Mouse (Mus musculus) cerebellum, adult 9-10 months (tissue): Measurements from ENCODE around the gene Adamtsl5.

Experiments used
- DNase-seq: peaks from one replicate; pipeline ENCODE4 v3.0.0; 2022

The Adamtsl5 gene

GRCm38 (mm10) chr10:80341491-80342304, 6.5 kb downstream of the Adamtsl5 start:
- DNase-seq, result no peak

GRCm38 (mm10) chr10:80341026-80341425, 7.2 kb downstream of the Adamtsl5 start:
- no peak for DNase-seq

DNA sequence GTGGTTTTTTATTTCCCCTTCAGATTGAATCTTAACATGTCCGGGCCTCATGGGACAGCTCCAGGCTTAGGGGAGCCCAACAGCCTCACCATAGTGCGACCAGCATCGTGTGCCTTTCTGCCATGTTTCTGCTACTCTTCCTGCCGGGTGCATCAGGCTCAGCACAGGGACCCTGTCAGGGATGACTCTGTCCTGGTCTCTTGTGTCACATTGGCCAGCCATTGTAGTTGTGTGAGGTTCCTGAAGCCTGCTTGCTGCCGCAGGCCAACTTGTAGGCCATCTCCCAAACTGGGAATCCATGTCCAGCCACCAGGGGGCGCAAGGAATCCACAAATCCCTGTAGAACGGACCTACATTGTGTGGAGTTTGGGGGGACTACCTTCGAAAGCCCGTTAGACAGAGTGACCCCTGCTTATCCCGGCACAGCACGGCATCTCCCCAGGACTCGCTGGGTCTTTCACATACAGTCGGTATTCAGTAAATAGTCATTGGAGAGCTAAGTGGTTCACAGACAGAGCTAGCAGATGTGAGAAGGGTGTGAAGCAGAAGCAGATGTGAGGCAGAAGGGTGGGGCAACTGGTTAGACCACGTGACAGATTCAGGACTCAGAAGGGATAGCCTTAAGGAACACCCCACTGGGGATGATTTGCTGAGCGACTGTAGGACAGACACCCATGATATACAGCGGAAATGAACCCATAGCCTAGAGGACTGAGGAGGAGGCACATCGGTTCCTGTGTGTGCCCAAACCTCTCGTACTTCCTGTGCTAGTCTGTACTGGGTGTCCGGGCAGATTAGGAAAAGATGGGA, 8.1 kb downstream of the Adamtsl5 start:
- peak; percentile 90 for DNase-seq

DNA sequence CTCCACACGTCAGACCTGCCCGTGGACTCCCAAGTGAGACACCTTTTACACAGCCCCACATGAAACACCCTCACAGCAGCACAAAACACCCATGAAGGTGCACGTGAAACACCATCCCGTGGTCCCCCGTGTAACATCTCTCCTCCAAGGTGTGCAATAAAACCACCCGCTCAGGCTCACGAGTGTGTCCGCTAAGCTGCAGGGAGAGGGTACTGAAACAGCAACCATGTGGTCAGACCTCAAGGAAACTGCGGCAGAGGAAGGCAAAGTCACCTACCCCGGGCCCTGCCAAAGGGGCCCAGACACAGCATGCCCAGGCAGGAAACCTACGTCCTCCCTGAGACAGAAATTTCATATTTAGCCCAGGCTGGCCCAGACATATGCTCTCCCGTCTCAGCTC, 11.9 kb downstream of the Adamtsl5 start:
- no peak for DNase-seq

GRCm38 (mm10) chr10:80332525-80332989, 15.7 kb downstream of the Adamtsl5 start:
- DNase-seq, result peak; percentile 83

GRCm38 (mm10) chr10:80331636-80332524, 16.3 kb downstream of the Adamtsl5 start:
- DNase-seq, result no peak

- no peak for DNase-seq
These were observed 17.3 kb downstream of the Adamtsl5 start for GRCm38 (mm10) chr10:80330888-80331287.

- DNase-seq, result peak; percentile 64
These were observed 18.1 kb downstream of the Adamtsl5 start for GRCm38 (mm10) chr10:80330084-80330483.

DNA sequence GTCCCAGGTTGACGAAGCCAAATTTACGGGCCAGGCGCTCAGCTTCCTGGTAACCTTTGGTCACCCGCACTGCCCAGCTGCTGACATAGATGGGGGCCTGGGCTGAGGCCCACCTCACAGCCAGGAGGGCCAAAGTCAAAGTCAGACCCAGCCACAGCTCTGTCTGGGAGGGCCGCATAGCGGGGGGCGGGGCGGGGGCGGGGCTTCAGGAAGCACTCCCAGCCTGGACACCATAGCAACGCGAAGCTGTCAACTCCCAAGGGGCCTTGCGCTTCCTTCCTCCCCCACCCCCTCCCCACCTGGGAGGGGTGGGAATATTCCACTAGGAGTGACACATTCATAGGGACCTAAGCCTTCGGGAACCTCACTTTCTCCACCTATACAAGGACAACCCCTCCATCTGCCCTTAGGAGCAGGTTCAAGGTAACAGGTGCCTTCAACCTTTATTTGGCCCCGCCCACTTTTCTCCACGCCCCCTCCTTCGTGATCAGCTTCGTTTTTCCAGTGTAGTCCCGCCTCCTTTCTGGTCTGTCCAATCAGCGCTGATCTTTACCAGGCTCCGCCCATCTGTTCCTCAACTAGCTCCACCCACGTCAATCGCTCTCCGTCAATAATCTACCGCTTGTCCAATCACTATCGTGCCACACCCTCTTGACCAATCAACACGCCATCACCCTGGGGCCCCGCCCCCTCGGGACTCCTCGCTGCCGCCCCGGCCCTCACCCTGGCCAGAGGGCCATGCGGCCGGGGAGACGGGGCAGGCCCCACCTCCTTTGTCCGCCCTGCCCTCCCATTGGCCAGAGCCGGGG, 18.7 kb downstream of the Adamtsl5 start, which contains the start of the genes Pcsk4 and Reep6:
Gene Pcsk4 (minus strand): TSS at position 226 of the 809 bp plus-strand sequence.
Gene Reep6 (plus strand): TSS at position 681 of the 809 bp plus-strand sequence.
- DNase-seq, result peak; percentile 98

GRCm38 (mm10) chr10:80325045-80325444, 23.2 kb downstream of the Adamtsl5 start:
- DNase-seq, result peak; percentile 71

DNA sequence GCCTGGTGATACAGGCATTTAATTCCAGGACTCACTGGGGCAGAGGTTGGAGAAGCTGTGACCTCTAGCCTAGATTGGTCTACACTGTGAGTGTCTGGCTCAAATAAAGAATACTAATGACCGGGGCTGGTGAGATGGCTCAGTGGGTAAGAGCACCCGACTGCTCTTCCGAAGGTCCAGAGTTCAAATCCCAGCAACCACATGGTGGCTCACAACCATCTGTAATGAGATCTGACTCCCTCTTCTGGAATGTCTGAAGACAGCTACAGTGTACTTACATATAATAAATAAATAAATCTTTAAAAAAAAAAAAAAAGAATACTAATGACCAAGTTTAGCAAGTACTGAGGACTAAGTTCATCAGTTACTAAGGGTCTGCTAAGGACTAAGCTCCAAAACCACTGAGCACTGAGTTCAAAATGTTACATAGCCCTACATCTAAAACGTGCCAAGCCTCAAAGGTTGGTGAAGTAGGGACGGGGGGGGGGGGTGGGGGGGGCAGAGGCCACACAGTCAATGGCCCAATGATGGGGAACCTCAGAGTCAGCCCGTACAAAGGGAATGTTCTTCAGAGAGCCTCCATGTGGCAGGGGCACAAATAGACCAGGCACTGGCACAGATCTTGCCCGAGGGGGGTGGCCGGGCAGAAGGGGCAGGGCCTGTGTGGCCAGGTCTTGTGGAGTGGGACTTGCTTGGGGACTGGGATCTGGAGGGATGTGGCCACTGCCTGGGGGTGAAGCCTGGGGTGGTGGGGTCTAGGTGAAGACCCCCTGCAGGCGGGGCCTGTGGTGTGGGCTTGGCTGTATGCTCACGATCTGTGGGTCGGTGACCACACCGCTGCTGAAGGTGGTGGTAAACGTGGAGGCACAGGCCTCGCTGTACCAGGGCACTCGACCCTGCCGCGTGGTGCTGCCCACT, 23.8 kb downstream of the Adamtsl5 start:
- no peak for DNase-seq

GRCm38 (mm10) chr10:80323261-80324119, 24.7 kb downstream of the Adamtsl5 start:
- DNase-seq, result peak; percentile 80

DNA sequence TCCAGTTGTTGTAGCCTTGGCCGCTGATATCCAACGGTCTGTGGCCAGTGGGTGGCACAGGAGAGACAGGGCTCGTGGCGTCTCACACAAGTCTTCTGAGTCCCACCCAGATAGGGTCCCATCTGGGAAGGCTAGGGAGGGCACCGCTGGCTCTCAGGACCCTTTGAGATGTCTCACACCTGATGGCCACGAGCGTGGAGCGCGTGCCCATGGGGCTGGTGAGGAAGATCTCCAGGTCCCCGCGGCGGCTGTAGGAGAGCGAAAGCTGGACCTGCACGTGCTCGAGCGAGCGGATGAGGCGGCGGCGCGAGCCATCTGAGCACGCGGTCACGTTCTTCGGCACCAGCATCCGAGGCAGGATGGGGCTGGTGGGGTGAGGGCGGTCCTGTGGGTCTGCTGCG, 25.4 kb downstream of the Adamtsl5 start:
- DNase-seq, result no peak

DNA sequence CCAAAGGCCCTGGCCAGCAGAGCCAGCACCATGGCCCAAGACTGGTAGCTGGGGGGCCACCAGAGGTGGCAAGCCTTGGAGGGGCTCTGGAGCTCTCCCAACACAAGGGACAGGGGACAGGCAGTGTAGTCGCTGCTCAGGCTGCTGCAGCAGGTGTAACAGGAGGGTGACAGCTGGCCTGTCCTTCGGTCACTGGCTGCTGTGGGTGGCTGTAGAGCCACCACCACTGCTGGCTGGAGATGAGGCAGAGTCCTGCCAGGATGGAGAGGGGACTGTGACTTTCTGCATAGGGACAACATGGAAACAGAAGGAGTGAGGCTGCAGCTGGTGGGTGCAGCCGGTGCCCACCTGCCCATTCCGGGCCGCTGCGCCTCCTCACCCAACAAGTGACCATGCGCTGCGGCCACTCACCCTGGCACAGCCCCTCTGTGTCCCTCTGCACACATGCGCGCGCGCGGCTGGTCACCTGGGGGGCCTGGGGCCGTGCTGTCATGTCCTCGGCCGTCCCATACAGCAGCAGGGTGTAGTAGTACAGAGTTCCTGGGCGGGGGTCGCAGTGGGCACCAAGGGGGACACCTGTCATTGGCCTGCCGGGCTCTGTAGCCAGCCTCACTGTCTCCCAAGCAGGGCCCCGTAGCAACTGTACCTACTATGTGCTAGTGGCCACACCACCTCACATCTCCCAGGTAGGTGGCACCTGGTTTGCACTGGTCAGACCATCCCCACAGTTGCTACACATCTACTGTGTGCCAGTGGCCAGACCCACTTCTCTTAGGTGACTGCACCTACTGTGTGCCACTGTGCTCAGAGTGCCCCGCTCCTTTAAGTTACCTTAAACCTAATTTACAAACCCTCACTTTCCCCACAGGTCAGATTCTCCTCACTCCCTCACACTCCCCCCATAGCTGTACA, 26.3 kb downstream of the Adamtsl5 start:
- peak; percentile 60 for DNase-seq

DNA sequence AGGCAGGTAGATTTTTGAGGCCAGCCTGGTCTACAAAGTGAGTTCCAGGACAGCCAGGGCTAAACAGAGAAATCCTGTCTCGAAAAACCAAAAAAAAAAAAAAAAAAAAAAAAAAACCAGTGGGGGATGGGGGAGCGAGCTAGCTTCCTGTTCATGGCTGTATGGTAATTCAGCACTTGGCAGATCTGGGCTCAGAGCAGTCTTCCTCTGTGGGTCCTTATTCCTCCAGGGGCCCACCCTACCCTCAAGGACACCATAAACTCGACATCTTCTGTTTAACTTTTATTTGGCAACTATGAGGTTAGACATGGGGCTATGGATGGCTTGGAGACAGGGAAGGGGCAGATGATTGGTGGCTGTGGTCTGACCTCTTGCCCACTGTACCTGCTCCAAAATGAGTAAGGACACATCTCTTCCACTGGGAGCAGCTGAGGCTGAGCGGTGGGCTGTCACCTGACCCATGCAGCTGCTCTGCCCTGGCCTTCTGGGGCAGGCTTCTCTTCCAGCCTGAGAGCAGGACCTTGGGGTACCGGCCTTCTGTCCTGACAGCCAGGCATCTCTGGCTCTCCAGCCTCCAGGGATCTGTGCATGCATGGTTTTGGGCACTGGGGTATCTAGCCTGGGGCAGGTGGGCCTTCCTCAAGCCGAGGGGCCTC, 27.1 kb downstream of the Adamtsl5 start:
- DNase-seq, result no peak

DNA sequence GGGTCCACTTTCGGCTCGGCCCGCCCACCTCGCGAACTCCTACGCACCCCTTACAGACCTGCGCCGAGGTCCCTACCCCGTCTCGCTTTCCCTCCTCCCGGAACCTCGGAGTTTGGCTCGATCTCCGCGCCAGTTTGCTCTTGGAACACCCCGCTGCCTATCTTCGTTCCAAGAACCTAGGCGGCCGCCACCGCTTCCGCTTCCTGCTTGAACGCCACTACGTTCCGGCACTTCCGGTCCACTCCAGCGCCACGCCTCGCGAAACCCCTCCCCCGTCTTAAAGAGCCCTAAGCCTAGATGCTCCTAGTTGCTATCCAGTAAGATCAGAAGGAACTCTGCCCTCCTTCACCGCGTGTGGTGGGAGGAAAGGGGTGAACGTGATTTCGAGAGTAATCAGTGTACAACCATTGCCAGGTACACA, 27.9 kb downstream of the Adamtsl5 start, which contains the start of gene 2310011J03Rik:
Gene 2310011J03Rik (minus strand): TSS at position 198 of the 421 bp plus-strand sequence.
- DNase-seq, result peak; percentile 91

DNA sequence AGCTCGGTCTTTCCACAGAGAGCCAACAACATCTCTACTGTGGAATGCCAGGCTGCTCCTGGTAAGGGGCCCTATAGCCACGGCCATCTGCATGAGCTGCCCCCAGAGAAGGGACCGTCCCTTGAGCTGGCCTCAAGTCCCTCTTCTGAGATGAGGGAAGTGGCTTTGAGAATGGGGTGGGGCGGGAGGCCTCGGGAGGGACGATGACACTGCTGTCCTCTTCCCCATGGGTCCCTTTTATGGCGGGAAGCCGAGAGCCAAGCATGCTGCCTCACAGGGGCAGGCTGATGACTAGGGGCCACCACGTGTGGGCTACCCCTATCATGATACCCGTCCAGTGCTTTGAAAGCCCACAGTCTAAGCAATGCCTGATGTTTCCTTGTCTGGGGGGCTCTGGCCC, 31.2 kb downstream of the Adamtsl5 start:
- no peak for DNase-seq

DNA sequence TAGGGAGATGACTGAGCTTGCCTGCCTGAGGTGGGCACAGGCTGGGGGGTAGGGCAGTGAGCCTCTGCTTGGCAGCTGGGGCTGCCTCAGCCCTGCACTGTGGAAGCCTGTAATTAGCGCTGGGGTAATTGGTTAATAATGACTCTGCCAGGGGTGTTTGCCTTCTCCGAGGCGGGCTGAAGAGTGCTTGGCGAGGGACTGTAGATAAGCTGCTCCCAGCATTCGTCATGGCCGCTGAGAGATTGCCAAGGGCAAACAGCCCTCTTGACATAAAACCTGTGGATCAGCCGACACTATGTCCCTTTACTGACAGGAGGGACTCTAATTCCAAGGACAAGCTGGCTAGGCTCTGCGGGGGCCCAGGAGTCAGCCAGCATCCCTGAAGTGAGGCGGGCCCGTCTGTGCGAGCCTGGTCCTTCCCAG, 31.8 kb downstream of the Adamtsl5 start:
- peak; percentile 51 for DNase-seq
